Mouse (Mus musculus) CD4-positive, CD25-positive, alpha-beta regulatory T cell, adult 2 months (primary cell): Measurements from ENCODE around the gene Tdrd1.

Experiments
- DNase-seq: peaks from one replicate; pipeline ENCODE4 v3.0.0-alpha.2; 2012; ENCODE audit warnings: low read depth, low spot score

The Tdrd1 gene

GRCm38 (mm10) chr19:56828305-56828704, 2.3 kb downstream of the Tdrd1 start:
- DNase-seq = no peak

GRCm38 (mm10) chr19:56829267-56829666, 3.3 kb downstream of the Tdrd1 start:
- DNase-seq = no peak

GRCm38 (mm10) chr19:56830163-56830562, 4.2 kb downstream of the Tdrd1 start:
- no peak for DNase-seq

GRCm38 (mm10) chr19:56835340-56835739, 9.3 kb downstream of the Tdrd1 start:
- no peak for DNase-seq

GRCm38 (mm10) chr19:56838942-56839706, 13.1 kb downstream of the Tdrd1 start:
- DNase-seq = no peak

- DNase-seq = no peak
These were observed 17.0 kb downstream of the Tdrd1 start for GRCm38 (mm10) chr19:56842974-56843373.

- DNase-seq = no peak
These were observed 26.6 kb downstream of the Tdrd1 start for GRCm38 (mm10) chr19:56852590-56852989.

GRCm38 (mm10) chr19:56856455-56856854, 30.4 kb downstream of the Tdrd1 start:
- DNase-seq = no peak

- DNase-seq = no peak
These were observed 41.7 kb downstream of the Tdrd1 start for GRCm38 (mm10) chr19:56867701-56868100.

- DNase-seq = no peak
These were observed 48.0 kb downstream of the Tdrd1 start, which contains the start of gene Vwa2 for GRCm38 (mm10) chr19:56873816-56874600. Gene Vwa2 (plus strand): TSS chr19:56874249.

GRCm38 (mm10) chr19:56874601-56875315, 48.7 kb downstream of the Tdrd1 start:
- DNase-seq = no peak

- DNase-seq = no peak
These were observed 51.4 kb downstream of the Tdrd1 start for GRCm38 (mm10) chr19:56877364-56877763.

GRCm38 (mm10) chr19:56887879-56888278, 61.9 kb downstream of the Tdrd1 start:
- no peak for DNase-seq

GRCm38 (mm10) chr19:56888654-56889053, 62.6 kb downstream of the Tdrd1 start:
- DNase-seq = no peak

GRCm38 (mm10) chr19:56891438-56891837, 65.4 kb downstream of the Tdrd1 start:
- no peak for DNase-seq

- no peak for DNase-seq
These were observed 66.6 kb downstream of the Tdrd1 start for GRCm38 (mm10) chr19:56892586-56892985.

- no peak for DNase-seq
These were observed 67.3 kb downstream of the Tdrd1 start for GRCm38 (mm10) chr19:56893326-56893725.

GRCm38 (mm10) chr19:56897654-56898053, 71.6 kb downstream of the Tdrd1 start:
- no peak for DNase-seq

GRCm38 (mm10) chr19:56904095-56904494, 78.1 kb downstream of the Tdrd1 start:
- DNase-seq = no peak

GRCm38 (mm10) chr19:56905395-56905794, 79.4 kb downstream of the Tdrd1 start:
- DNase-seq = no peak

GRCm38 (mm10) chr19:56907850-56908249, 81.8 kb downstream of the Tdrd1 start:
- DNase-seq = no peak
